Mouse (Mus musculus) kidney, adult 11 months (tissue): Measurements from ENCODE around the gene Hoxd12.
A peak's percentile ranks its signal among the peaks of the same experiment; 100 is the strongest.

Source experiments
- DNase-seq: peaks from one replicate; pipeline ENCODE4 v3.0.0; 2022

Gene Hoxd12

GRCm38 (mm10) chr2:74696442-74697335 is 21.9 kb downstream of the Hoxd12 start:
- DNase-seq: peak; percentile 53

DNA sequence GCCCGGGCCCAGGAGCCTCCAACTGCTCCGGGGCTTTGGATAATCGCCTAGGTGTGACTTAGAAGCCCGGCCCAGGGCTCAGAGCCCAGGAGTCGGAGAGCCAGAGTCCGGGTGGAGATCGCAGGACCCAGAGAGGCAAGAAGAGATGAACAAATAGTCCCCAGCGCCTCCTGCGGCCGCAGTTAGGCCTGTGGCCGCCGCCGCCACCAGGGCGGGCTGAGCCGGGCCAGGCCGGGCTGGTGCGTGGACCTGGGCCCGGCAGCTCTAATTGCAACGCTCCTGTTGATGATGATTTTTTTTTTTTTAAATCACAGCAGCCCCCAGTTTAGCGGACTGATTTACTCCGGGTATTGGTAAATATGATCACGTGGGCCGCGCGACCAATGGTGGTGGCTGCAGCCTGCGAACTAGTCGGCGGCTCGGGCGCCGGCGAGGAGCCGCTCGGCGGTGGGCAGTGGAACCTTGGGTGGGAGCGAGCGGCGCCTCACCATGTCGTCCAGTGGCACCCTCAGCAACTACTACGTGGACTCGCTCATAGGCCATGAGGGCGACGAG is 22.8 kb downstream of the Hoxd12 start, which contains the start of gene Hoxd9:
Gene Hoxd9, plus strand, starts transcription at position 161 of the 555 bp plus-strand sequence.
- DNase-seq: peak; percentile 87

DNA sequence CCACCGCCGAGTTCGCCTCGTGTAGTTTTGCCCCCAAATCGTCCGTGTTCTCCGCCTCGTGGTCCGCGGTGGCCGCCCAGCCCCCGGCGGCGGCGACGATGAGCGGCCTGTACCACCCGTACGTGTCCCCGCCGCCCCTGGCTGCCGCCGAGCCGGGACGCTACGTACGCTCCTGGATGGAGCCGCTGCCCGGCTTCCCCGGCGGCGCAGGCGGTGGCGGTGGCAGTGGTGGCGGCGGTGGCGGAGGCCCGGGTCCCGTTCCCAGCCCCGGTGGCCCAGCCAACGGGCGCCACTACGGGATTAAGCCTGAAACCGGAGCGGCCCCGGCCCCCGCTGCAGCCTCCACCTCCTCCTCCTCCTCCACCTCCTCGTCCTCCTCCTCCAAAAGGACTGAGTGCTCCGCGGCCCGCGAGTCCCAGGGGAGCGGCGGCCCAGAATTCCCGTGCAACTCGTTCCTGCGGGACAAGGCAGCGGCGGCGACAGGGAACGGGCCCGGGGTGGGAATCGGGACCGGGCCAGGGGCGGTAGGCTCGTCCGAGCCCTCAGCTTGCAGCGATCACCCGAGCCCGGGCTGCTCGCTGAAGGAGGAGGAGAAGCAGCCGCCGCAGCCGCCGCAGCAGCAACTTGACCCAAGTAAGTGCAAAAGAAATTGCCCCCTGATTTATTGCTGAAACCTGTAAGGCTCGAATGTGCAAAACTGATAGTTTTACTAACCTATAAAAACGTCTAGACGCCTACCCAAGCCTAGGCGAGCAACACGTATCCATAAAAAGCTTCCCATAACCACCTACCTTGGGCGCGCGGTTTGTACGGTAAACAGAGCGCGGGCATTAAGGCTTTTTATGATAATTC is 23.6 kb downstream of the Hoxd12 start:
- no peak for DNase-seq

DNA sequence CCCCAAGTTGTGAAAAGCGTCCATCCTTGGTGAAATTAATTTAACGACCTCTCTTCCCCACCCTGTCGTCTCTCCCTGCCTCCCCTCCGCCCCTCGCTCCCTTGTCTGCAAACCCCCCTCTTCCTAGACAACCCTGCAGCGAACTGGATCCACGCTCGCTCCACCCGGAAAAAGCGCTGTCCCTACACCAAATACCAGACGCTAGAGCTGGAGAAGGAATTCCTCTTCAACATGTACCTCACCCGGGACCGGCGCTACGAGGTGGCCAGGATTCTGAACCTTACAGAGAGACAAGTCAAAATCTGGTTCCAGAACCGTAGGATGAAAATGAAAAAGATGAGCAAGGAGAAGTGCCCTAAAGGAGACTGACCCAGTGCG is 24.2 kb downstream of the Hoxd12 start:
- DNase-seq: no peak

DNA sequence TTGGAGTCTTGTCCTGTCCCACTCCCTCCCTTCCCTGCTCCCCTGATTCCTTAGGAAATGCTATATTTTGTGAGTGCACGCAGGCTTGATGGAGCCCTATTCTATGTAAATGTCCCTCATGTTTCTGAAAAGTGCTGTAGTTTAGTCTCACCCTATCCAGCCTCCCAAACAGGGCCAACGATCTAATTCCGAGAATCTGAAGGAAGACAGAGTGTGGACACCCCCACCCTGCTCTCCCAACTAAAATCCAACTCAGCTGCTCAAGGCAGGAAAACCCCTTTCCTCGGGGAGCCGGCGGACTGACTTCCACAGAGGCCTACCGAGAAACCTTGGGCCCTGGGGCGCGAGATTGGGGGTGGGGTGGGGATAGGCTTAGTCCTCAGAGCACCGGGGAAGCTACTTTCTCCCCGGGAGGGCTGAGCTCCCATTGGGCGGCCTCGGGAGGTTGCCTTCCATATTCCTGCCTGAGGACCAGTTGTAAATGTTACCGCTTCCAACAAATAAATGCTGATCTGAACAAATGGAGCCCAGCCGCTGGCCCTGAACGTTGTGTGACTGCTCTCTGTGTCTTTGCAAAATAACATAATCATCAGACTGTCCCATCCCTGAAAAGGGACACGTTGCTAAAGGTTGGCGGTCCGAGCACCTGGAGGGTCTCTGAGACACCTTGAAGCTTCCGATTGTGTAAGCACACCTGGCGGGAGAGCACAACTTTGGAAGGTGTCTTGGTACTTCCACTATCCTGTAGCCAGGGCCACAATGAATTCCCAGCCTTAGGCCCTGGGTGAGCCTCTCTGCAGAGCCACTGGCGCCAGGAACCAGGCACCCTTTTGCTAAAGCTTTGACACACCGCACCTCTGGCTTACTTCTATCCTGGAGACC is 25.1 kb downstream of the Hoxd12 start:
- DNase-seq: no peak

DNA sequence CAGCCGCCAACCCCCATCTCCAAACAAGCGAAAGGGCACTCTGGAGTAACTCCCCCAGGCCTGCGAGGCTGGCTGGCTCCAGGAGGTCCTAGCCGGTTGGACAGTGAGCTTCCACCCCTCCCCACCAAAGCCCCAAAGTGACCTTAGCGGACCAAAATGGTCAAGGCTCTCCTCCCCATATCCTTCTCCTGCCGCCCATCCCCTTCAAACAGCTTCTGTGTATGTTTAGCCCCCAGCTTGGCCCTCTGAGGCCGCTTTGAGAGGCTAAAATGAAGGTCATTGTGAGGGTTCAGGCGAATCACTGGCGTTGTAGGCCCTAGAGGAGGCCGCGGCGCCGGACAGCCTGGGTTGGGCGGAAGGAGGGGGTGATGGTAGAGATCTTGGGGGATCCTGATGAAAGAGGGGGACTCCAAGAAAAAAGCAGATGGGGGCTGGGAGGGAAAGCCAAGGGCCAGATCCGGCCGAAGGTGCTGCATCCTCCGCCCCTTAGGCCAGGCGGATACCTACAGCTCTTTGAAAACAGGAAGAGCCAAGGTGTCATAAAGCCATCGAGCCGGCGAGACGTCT is 25.8 kb downstream of the Hoxd12 start:
- peak; percentile 79 for DNase-seq

- peak; percentile 73 for DNase-seq
These were observed 27.4 kb downstream of the Hoxd12 start for GRCm38 (mm10) chr2:74701949-74702819.

- DNase-seq: no peak
These were observed 28.0 kb downstream of the Hoxd12 start for GRCm38 (mm10) chr2:74702820-74703219.

- peak; percentile 12 for DNase-seq
These were observed 28.5 kb downstream of the Hoxd12 start for GRCm38 (mm10) chr2:74703317-74703716.

DNA sequence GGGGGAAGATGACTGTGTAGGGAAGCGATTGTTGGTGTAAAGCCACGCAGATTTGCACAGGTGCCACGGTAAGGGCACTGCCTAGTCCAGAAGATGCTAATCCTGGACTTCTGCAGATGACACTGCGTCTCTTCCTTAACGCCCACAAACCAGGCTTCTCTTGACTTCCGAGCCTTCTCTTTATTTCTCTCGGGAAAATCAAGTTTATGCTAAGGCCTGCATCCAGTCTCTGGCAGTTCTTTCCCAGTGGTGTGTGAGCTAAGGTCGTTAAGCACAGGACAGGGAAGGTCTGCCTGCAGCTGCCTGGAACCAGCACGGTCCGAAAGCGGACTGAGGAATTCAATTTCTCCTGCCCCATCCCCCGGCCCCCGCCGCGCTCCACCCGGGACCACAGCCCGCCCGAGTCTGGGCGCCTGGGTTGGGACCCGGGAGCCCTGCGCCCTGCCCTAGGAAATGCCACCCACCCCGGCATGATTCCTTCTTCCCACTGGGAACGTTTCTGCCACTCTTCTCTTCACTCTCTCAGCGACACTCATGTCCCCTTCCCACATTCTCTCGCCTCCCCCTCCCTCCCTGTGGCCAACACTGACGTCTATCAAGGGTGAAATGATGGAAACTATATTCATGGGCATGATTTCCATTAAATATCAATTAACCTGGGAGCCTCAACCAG is 29.0 kb downstream of the Hoxd12 start:
- peak; percentile 88 for DNase-seq

DNA sequence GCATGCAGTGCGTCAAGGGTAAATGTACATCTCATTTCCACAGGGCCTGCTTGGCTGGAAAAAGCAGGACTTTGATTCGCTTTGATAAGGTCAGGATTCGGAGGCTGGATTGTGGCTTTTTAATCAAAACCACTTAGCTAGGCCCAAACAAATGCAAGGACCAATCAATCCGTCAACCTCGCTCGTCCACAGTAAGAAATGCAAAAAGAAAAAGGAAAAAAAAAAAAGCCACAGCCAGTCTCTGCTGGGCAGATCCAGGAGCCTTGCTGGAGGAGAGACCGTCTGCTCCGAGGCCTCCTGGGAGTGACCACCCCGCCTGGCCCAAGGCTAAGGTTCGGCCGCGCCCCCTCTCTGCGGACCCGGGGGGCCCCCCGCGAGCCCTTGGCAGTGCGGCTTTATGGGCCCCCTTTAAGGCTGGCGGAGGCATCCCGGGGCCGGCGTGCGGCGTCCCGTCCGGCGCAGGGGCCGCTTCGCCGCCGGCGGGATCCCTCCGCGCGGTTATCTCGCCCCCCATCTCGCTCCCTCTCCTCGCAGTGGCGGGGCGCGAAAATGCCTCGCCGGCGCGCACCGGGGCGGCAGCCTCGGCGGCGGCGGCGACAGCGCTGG is 29.7 kb downstream of the Hoxd12 start, which contains the start of gene Hoxd8:
Gene Hoxd8, plus strand, starts transcription at position 223 of the 606 bp plus-strand sequence.
- peak; percentile 84 for DNase-seq

GRCm38 (mm10) chr2:74704999-74705466 is 30.2 kb downstream of the Hoxd12 start:
- no peak for DNase-seq

DNA sequence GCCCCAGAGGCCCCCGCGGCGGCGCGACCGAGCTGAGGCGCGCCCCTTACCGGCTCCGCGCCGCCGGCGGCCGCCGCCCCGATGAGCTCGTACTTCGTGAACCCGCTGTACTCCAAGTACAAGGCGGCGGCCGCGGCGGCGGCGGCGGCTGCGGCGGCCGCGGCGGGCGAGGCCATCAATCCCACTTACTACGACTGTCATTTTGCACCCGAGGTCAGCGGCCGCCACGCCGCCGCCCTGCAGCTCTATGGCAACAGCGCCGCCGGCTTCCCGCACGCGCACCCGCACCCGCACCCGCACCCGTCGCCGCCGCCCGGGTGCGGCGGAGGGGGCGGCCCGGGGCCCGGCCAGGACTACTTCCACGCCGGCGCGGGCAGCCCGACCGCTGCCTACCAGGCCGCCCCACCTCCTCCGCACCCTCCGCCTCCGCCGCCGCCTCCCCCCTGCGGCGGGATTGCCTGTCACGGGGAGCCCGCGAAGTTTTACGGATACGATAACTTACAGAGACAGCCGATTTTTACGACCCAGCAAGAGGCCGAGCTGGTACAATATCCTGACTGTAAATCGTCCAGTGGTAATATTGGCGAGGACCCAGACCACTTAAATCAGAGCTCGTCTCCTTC is 30.8 kb downstream of the Hoxd12 start:
- DNase-seq: peak; percentile 62

DNA sequence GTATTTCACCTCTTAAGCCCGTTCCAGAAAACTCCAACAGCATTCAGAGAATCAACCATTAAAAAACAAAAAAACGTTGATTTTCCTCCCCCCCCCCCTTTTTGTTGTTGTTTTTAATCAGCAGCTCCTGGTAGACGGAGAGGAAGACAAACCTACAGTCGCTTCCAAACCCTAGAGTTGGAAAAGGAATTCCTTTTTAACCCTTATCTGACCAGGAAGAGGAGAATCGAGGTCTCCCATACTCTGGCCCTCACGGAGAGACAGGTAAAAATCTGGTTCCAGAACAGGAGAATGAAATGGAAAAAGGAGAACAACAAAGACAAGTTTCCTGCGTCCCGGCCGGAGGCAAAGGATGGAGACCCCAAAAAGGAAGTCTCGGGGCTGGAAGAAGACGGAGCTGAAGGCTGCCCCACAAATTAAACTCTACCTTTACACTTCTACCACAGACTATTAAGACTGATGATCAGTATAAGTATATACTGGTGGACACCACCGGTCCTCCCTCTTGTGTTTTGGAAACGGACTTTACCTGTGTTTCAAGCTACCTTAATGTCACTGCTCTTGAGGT is 31.7 kb downstream of the Hoxd12 start:
- DNase-seq: no peak

DNA sequence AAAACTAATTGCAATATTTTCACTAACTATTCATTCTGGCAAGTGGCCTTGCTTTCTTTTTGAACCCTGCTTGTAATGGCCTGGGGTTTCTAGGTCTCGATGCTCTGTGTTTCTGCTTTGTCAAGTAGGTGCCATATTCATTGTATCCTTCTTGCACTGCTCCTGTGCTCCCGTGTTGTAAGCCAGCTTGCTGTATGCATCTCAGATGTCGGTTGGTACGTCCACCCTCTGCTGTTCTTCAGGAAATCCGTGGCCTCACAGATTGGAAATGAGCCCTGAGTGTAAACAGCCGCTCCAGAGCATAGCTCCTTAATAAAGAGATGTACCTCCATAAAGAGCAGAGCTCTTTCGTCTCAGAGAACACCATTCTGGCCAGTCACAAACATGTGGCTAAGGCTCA is 32.8 kb downstream of the Hoxd12 start:
- DNase-seq: no peak

GRCm38 (mm10) chr2:74708676-74709075 is 33.9 kb downstream of the Hoxd12 start:
- peak; percentile 68 for DNase-seq

- DNase-seq: no peak
These were observed 34.9 kb downstream of the Hoxd12 start for GRCm38 (mm10) chr2:74709465-74710419.
